Mouse (Mus musculus) B cell, adult (primary cell): Measurements from ENCODE around the gene Asb13. TPM values are rescaled to one million over a fixed set of nuclear protein-coding genes. Genes with fewer than 3 reads are reported as not detected.

Experiments used
- total RNA-seq: library from RNA; stranded (reverse); gene quantifications from 4 replicates; pipeline ENCODE4 v1.2.4, GENCODE M21; 2023; ENCODE audit not compliant: inconsistent age

Asb13 gene
- total RNA-seq: 31.6 to 38.6 TPM (median 32.6 TPM) in 4 replicates

GRCm38 (mm10) chr13:3633895-3634811, at the start of gene Asb13:
Gene Asb13 (plus strand): TSS chr13:3634032.

DNA sequence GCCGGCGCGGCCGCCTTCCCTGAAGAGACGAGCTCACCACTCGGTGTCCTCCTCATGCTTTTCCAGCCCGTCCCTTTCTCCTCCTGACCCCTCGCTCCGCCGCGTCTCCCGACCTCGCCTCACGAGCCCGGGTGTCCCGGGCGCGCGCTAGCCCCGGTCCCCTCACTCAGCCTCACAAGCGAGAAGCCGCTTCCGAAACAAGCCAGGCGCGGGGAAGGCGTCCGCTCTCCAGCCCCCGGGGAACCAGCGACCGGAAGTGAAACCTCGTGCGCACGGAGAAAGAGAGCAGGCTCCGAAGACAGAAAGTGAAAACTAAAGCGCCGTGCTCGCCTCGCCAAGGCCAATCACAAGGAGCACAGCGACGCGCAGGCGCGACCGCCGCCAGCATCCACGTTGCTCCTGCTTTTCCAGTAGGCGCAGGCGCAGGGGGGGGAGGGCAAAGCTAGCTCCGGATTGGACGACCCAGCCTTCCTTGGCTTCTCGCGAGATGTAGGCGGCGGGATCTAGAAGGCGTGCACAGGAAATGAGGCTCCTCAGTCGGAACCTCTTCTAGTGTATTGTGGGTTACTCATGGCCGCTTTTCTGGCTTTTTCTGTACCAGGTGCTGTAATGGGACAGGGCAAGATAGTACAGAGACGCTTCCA, 22.9 kb upstream of the Asb13 start, which contains the start of gene Fam208b:
Gene Fam208b, minus strand, starts transcription at position 314 of the 644 bp plus-strand sequence.

Other genes starting within 250 kb of the Asb13 start
- 424 to 484 TPM (median 452 TPM) in 4 replicates for gene Gdi2, start 96.0 kb upstream of the Asb13 start, total RNA-seq
- 66.2 to 82.4 TPM (median 78.7 TPM) in 4 replicates for gene Fam208b, start 22.9 kb upstream of the Asb13 start, total RNA-seq
- not detected in 4 replicates for gene Calml3, start 170.3 kb downstream of the Asb13 start, total RNA-seq
- gene Calm4, start 203.7 kb downstream of the Asb13 start, total RNA-seq: not detected in 4 replicates
- gene Calm5, start 220.1 kb downstream of the Asb13 start, total RNA-seq: not detected in 4 replicates